Mouse (Mus musculus) heart, embryonic 11.5 days (tissue): ENCODE measurements around the gene Afp. TPM values are rescaled to one million over a fixed set of nuclear protein-coding genes. Genes with fewer than 3 reads are reported as not detected.

Source experiments
- ATAC-seq: fragments of 200-750 bp; cut with Nextera tagmentation; replicated peaks from 2 replicates; pipeline ENCODE4 v1.8.0; 2017; ENCODE audit warnings: moderate library complexity; ENCODE audit not compliant: insufficient number of reproducible peaks, low FRiP score, low TSS enrichment
- H3K27ac ChIP-seq: fragments of 300-500 bp; sonication (generic); 2 replicates; pipeline ENCODE4 v1.5.1; 2014; ENCODE audit warnings: mild to moderate bottlenecking, low read depth, low read length
- H3K27me3 ChIP-seq: fragments of 300-500 bp; sonication (generic); 2 replicates; pipeline ENCODE4 v1.6.1; 2014; ENCODE audit warnings: mild to moderate bottlenecking, low read length, mixed read lengths; ENCODE audit not compliant: control insufficient read depth, insufficient read depth
- H3K36me3 ChIP-seq: fragments of 300-500 bp; sonication (generic); 2 replicates; pipeline ENCODE4 v1.6.1; 2014; ENCODE audit warnings: mild to moderate bottlenecking, low read length, moderate library complexity, mixed read lengths; ENCODE audit not compliant: control insufficient read depth, insufficient read depth
- H3K4me1 ChIP-seq: fragments of 300-500 bp; sonication (generic); 2 replicates; pipeline ENCODE4 v1.6.1; 2014; ENCODE audit warnings: low read length; ENCODE audit not compliant: control insufficient read depth, insufficient read depth
- H3K4me2 ChIP-seq: fragments of 300-500 bp; sonication (generic); 2 replicates; pipeline ENCODE4 v1.6.1; 2014; ENCODE audit warnings: mild to moderate bottlenecking, moderate library complexity
- H3K4me3 ChIP-seq: fragments of 300-500 bp; sonication (generic); 2 replicates; pipeline ENCODE4 v1.5.1; 2014; ENCODE audit warnings: low read depth, low read length
- H3K9ac ChIP-seq: fragments of 300-500 bp; sonication (generic); 2 replicates; pipeline ENCODE4 v1.6.1; 2014; ENCODE audit warnings: mild to moderate bottlenecking, low read depth, low read length, moderate library complexity
- H3K9me3 ChIP-seq: fragments of 300-500 bp; sonication (generic); replicated peaks from 2 replicates; pipeline ENCODE4 v1.6.1; 2016; ENCODE audit warnings: low read length; ENCODE audit not compliant: control insufficient read depth
- WGBS: fragments of 180-500 bp; shearing (Covaris S2); extraction: QIAGEN DNeasy Blood & Tissue Kit; methylation state at CpG from one replicate; pipeline ENCODE4 v1.1.7; 2014; ENCODE audit not compliant: insufficient replicate concordance; 5-methylcytosine and 5-hydroxymethylcytosine counted together
- polyA plus RNA-seq: library from polyadenylated mRNA; unstranded; fragments of >200 nt; fragmentation: Nextera tagmentation; extraction: Ambion mirVana; gene quantifications from 2 replicates; pipeline ENCODE4 v1.2.1, GENCODE M21; 2014

The Afp gene
- polyA plus RNA-seq, 1 experiment from 2014 or later = 142 TPM

GRCm38 (mm10) chr5:90512288-90512955 lies 21.9 kb downstream of the Afp start:
- 72% methylated on average over 6 of the region's 6 CpGs for WGBS
- Histone ChIP-seq H3K4me2 (no peak overlapping the region), H3K4me1 (no peaks in the 10 kb centered on the region), H3K27ac (no peak overlapping the region), H3K27me3 (no peaks in the 10 kb centered on the region), H3K4me3 (no peak overlapping the region), H3K9ac (no peak overlapping the region), H3K36me3 (no peaks in the 10 kb centered on the region), H3K9me3 (no peaks in the 10 kb centered on the region)
- no peak for ATAC-seq

- 88% methylated on average over 6 of the region's 6 CpGs for WGBS
- ATAC-seq = no peak
- Histone ChIP-seq H3K9ac (no peak overlapping the region), H3K27ac (no peak overlapping the region), H3K4me2 (no peak overlapping the region), H3K9me3 (no peaks in the 10 kb centered on the region), H3K27me3 (no peaks in the 10 kb centered on the region), H3K4me3 (no peak overlapping the region), H3K36me3 (no peaks in the 10 kb centered on the region), H3K4me1 (no peaks in the 10 kb centered on the region)
These were observed 25.0 kb downstream of the Afp start for GRCm38 (mm10) chr5:90515561-90515960.

GRCm38 (mm10) chr5:90518356-90519100 lies 28.0 kb downstream of the Afp start, which contains the start of gene Afm:
TSS of gene Afm (plus strand) at chr5:90518932.
- Histone ChIP-seq H3K9me3 (no peaks in the 10 kb centered on the region), H3K9ac (no peak within 1 kb of the TSS), H3K4me2 (no peak within 1 kb of the TSS), H3K27me3 (no peaks in the 10 kb centered on the region), H3K4me1 (no peaks in the 10 kb centered on the region), H3K36me3 (no peaks in the 10 kb centered on the region), H3K4me3 (no peak within 1 kb of the TSS), H3K27ac (no peak within 1 kb of the TSS)
- 76% methylated on average over 6 of the region's 6 CpGs for WGBS
- no peak for ATAC-seq

- H3K36me3 ChIP-seq = no peaks in the 10 kb centered on the region
- 80% methylated on average over 8 of the region's 8 CpGs for WGBS
These were observed 60.7 kb downstream of the Afp start for GRCm38 (mm10) chr5:90551191-90551590.

GRCm38 (mm10) chr5:90556052-90556451 lies 65.5 kb downstream of the Afp start:
- H3K36me3 ChIP-seq = no peaks in the 10 kb centered on the region
- H3K9ac ChIP-seq = no peak overlapping the region
- no peak overlapping the region for H3K4me2 ChIP-seq
- no peaks in the 10 kb centered on the region for H3K4me1 ChIP-seq
- 75% methylated on average over 3 of the region's 3 CpGs for WGBS
- no peaks in the 10 kb centered on the region for H3K27me3 ChIP-seq
- no peak overlapping the region for H3K4me3 ChIP-seq
- H3K27ac ChIP-seq = no peak overlapping the region
- no peaks in the 10 kb centered on the region for H3K9me3 ChIP-seq
- ATAC-seq = no peak

More at GRCm38 (mm10) chr5:90551191-90551590, 60.7 kb downstream of the Afp start:
- Histone ChIP-seq H3K9ac (no peak overlapping the region), H3K27me3 (no peaks in the 10 kb centered on the region), H3K4me2 (no peak overlapping the region), H3K4me3 (no peak overlapping the region), H3K9me3 (no peaks in the 10 kb centered on the region), H3K4me1 (no peaks in the 10 kb centered on the region), H3K27ac (no peak overlapping the region)
- no peak for ATAC-seq

Other genes starting within 250 kb of the Afp start
- gene Ankrd17, start 124.2 kb upstream of the Afp start, polyA plus RNA-seq = 24.2 and 26.8 TPM in 2 replicates
- gene Gm9958, start 123.5 kb upstream of the Afp start, polyA plus RNA-seq = 2.0 and 3.4 TPM in 2 replicates
- 3.2 and 18.6 TPM in 2 replicates for gene Alb, start 29.8 kb upstream of the Afp start, polyA plus RNA-seq
- not detected in 2 replicates for gene Afm, start 28.2 kb downstream of the Afp start, polyA plus RNA-seq
- gene 5830473C10Rik, start 70.4 kb downstream of the Afp start, polyA plus RNA-seq = not detected in 2 replicates
- 0.29 and 0.49 TPM in 2 replicates for gene Rassf6, start 149.9 kb downstream of the Afp start, polyA plus RNA-seq